In the genomic region with DNA sequence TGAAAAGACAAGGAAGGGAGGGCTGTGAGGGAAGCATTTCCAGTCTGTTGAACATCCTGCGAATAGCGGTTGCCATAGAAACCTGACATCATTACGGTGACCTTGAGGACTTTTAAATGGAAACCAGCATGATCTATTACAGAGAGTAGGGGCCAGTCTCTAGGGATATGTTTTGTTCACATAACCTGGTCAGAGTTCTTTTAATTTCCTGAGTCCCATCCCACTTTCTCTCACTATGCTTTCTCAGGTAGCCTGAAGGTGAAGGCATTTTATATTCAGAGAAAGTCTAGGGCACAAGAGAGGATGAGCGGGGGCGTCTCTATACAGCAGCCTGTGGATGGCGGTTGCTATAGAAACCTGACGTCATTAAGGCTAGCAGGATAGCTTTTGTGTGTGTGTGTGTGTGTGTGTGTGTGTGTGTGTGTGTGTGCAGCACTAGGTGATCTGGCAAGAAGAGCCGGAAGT, we compare ENCODE assay signal across 9 mouse cellular contexts. TPM values are rescaled to one million over a fixed set of nuclear protein-coding genes. Genes with fewer than 3 reads are reported as not detected.
A peak's percentile ranks its signal among the peaks of the same experiment; 100 is the strongest.
DNase-seq lines count a peak whose midpoint lies in the region; ATAC-seq and TF ChIP-seq lines count a peak whose summit lies in the region.
"Had no signal": no experiment of that assay in that cellular context is flagged by ENCODE, and none has a peak within 500 bp of the region (broad histone marks: within the 10 kb centered on the region; RNA-seq: fewer than 3 reads in every experiment).

No protein-coding gene starts in this region.

- 26% methylated on average over 8 of the region's 8 CpGs for WGBS in hindbrain, embryonic 15.5 days
- WGBS in midbrain, embryonic 12.5 days, result 37% methylated on average over 7 of the region's 8 CpGs
- 44% methylated on average over 8 of the region's 8 CpGs for WGBS in heart, embryonic 11.5 days (ENCODE audit: insufficient replicate concordance)

- TF ChIP-seq CTCF in cortical plate, adult 2 months (IDR thresholded peaks at IDR 0.05; ENCODE audit: extremely low read depth, insufficient read depth, low read length), result no peak

- DNase-seq in cerebellum, adult 8-10 months, result peak; percentile 8
- no peak for DNase-seq in cerebellum, adult 11 months
- no peak for DNase-seq in gastrocnemius, postnatal 4 days (ENCODE audit: low spot score in 2 of 2)

- H3K9ac ChIP-seq in hindbrain, embryonic 15.5 days, result no peak overlapping the region
- H3K9ac ChIP-seq in midbrain, embryonic 12.5 days (replicated peaks), result no peak overlapping the region
- no peak overlapping the region for H3K9ac ChIP-seq in heart, embryonic 11.5 days (ENCODE audit: low read depth, low read length)
- H3K9ac ChIP-seq: liver, embryonic 14.5 days had no signal

- H3K4me1 ChIP-seq in cortical plate, adult 2 months (ENCODE audit: control insufficient read depth, insufficient read depth, low read length), result no peaks in the 10 kb centered on the region
- peaks cover 3% of the 10 kb centered on the region; the same call in 1 of the 2 replicates for H3K4me1 ChIP-seq in hindbrain, embryonic 15.5 days (replicated peaks)
- H3K4me1 ChIP-seq in midbrain, embryonic 12.5 days, result 0 out of 2 replicates have a peak, but pooled peaks cover 4% of the 10 kb centered on the region
- H3K4me1 ChIP-seq in heart, embryonic 11.5 days (ENCODE audit: control insufficient read depth, insufficient read depth, low read length), result no peaks in the 10 kb centered on the region

- H3K4me3 ChIP-seq in cortical plate, adult 2 months (ENCODE audit: insufficient read depth, low read length), result no peak overlapping the region
- H3K4me3 ChIP-seq in hindbrain, embryonic 15.5 days, result peak overlapping the region; percentile 4; the same call in 1 of the 2 replicates
- peak overlapping the region; percentile 12 for H3K4me3 ChIP-seq in midbrain, embryonic 12.5 days
- no peak overlapping the region for H3K4me3 ChIP-seq in heart, embryonic 11.5 days (ENCODE audit: low read depth, low read length)

- H3K36me3 ChIP-seq in hindbrain, embryonic 15.5 days, result no peaks in the 10 kb centered on the region
- no peaks in the 10 kb centered on the region for H3K36me3 ChIP-seq in midbrain, embryonic 12.5 days
- H3K36me3 ChIP-seq in heart, embryonic 11.5 days (ENCODE audit: control insufficient read depth, insufficient read depth, low read length), result no peaks in the 10 kb centered on the region

- no peak for TF ChIP-seq POLR2A in cortical plate, adult 2 months (IDR thresholded peaks at IDR 0.05; ENCODE audit: extremely low read depth, insufficient read depth, low read length)

- ATAC-seq in hindbrain, embryonic 15.5 days (ENCODE audit: low FRiP score, low read depth), result peak; percentile 98
- peak; percentile 95 for ATAC-seq in midbrain, embryonic 12.5 days (ENCODE audit: low FRiP score, low read depth)
- ATAC-seq in monocyte, adult 5-6 weeks (replicated peaks; ENCODE audit: insufficient number of reproducible peaks, low FRiP score, low TSS enrichment, poor library complexity, severe bottlenecking), result no peak
- ATAC-seq in heart, embryonic 11.5 days (replicated peaks; ENCODE audit: insufficient number of reproducible peaks, low FRiP score, low TSS enrichment), result no peak

- peak overlapping the region; percentile 77 for H3K27ac ChIP-seq in cortical plate, adult 2 months (ENCODE audit: insufficient read depth, low read length)
- H3K27ac ChIP-seq in hindbrain, embryonic 15.5 days (replicated peaks), result peak overlapping the region; percentile 81
- peak overlapping the region; percentile 60; the same call in 1 of the 2 replicates for H3K27ac ChIP-seq in midbrain, embryonic 12.5 days (replicated peaks)
- H3K27ac ChIP-seq in heart, embryonic 11.5 days (ENCODE audit: low read depth, low read length), result no peak overlapping the region
- H3K27ac ChIP-seq: liver, embryonic 14.5 days had no signal

- H3K9me3 ChIP-seq in hindbrain, embryonic 15.5 days, result no peaks in the 10 kb centered on the region
- no peaks in the 10 kb centered on the region for H3K9me3 ChIP-seq in midbrain, embryonic 12.5 days
- H3K9me3 ChIP-seq in heart, embryonic 11.5 days (replicated peaks; ENCODE audit: control insufficient read depth, low read length), result no peaks in the 10 kb centered on the region

- H3K27me3 ChIP-seq in hindbrain, embryonic 15.5 days, result no peaks in the 10 kb centered on the region
- H3K27me3 ChIP-seq in midbrain, embryonic 12.5 days, result no peaks in the 10 kb centered on the region
- H3K27me3 ChIP-seq in heart, embryonic 11.5 days (ENCODE audit: control insufficient read depth, insufficient read depth, low read length), result no peaks in the 10 kb centered on the region

- peak overlapping the region; percentile 32 for H3K4me2 ChIP-seq in hindbrain, embryonic 15.5 days
- peak overlapping the region; percentile 33 for H3K4me2 ChIP-seq in midbrain, embryonic 12.5 days (replicated peaks)
- no peak overlapping the region for H3K4me2 ChIP-seq in heart, embryonic 11.5 days

RNA-seq across cellular contexts. Expression of gene Bex3, which starts 20.8 kb away (rescaled TPM):
- 440 and 459 TPM in 2 replicates for polyA plus RNA-seq in cortical plate, adult 2 months (2012; rRNA removed)
- 743 and 769 TPM in 2 replicates for polyA plus RNA-seq in hindbrain, embryonic 15.5 days (2015; fragmentation: Nextera tagmentation; extraction: Ambion mirVana)
- polyA plus RNA-seq in midbrain, embryonic 12.5 days (2016; fragmentation: Nextera tagmentation; extraction: Ambion mirVana), result 584 and 588 TPM in 2 replicates
- total RNA-seq in monocyte, adult 5-6 weeks (2017), result 18.0 to 32.2 TPM (median 21.1 TPM) in 3 replicates
- total RNA-seq in gastrocnemius, postnatal 4 days (2021), result 10 to 100 TPM; 58.9 to 72.6 TPM
- 780 and 783 TPM in 2 replicates for polyA plus RNA-seq in heart, embryonic 11.5 days (2014; fragmentation: Nextera tagmentation; extraction: Ambion mirVana)

RNA-seq across cellular contexts. Expression of gene Tceal9, which starts 46.0 kb away (rescaled TPM):
- polyA plus RNA-seq in cortical plate, adult 2 months (2012; rRNA removed), result 104 TPM in 2 replicates
- 236 and 251 TPM in 2 replicates for polyA plus RNA-seq in hindbrain, embryonic 15.5 days (2015; fragmentation: Nextera tagmentation; extraction: Ambion mirVana)
- polyA plus RNA-seq in midbrain, embryonic 12.5 days (2016; fragmentation: Nextera tagmentation; extraction: Ambion mirVana), result 373 and 394 TPM in 2 replicates
- total RNA-seq in monocyte, adult 5-6 weeks (2017), result 77.6 to 89.2 TPM (median 85.4 TPM) in 3 replicates
- total RNA-seq in gastrocnemius, postnatal 4 days (2021), result 100 to 1,000 TPM; 145 to 154 TPM
- 595 and 603 TPM in 2 replicates for polyA plus RNA-seq in heart, embryonic 11.5 days (2014; fragmentation: Nextera tagmentation; extraction: Ambion mirVana)

Comparison
In these comparisons a context has a peak if more than half of its experiments do, and no peak if none do; other contexts are left out.
1. H3K4me3 ChIP-seq: peak in hindbrain, embryonic 15.5 days (single experiment) and midbrain, embryonic 12.5 days (single experiment); none in cortical plate, adult 2 months (single experiment) and heart, embryonic 11.5 days (single experiment).
2. ATAC-seq: peak in hindbrain, embryonic 15.5 days (single experiment) and midbrain, embryonic 12.5 days (single experiment); none in monocyte, adult 5-6 weeks (single experiment) and heart, embryonic 11.5 days (single experiment).